Mouse (Mus musculus) lung, postnatal 0 days (tissue): ENCODE results near the gene Cfap61.

ENCODE experiments used
- CTCF ChIP-seq: IDR thresholded peaks from 2 replicates; pipeline ENCODE4 v1.5.1; 2016; ENCODE audit warnings: antibody characterized with exemption, mild to moderate bottlenecking
- EP300 ChIP-seq: IDR thresholded peaks from 2 replicates; pipeline ENCODE4 v1.6.1; 2016; ENCODE audit warnings: antibody characterized with exemption, mild to moderate bottlenecking, control low read depth

- TF ChIP-seq CTCF (no peak), EP300 (no peak)
Measured at GRCm38 (mm10) chr2:146172106-146172505, 237.5 kb downstream of the Cfap61 start.
